Comparison of ENCODE assay signal across 8 mouse cellular contexts in genomic region chr17:46649811-46650210, GRCm38 (mm10). TPM values are rescaled to one million over a fixed set of nuclear protein-coding genes. Genes with fewer than 3 reads are reported as not detected.
DNase-seq lines count a peak whose midpoint lies in the region; ATAC-seq and TF ChIP-seq lines count a peak whose summit lies in the region.

No protein-coding gene starts in this region.

- intact Hi-C loops in gastrocnemius, adult 2 months (cut with DNase I): loop anchor here (5.0 kb wide), 1 partner anchor 98 kb away; no protein-coding TSS in a partner anchor
- intact Hi-C loops in gastrocnemius, postnatal 36 days (cut with DNase I): no loop called here

- peaks cover 35% of the 10 kb centered on the region for H3K79me2 ChIP-seq in C2C12 (ENCODE audit: control insufficient read depth, insufficient read depth)

- peak overlapping the region; percentile 95 for H3K4me3 ChIP-seq in gastrocnemius, adult 2 months
- H3K4me3 ChIP-seq in C2C12 (ENCODE audit: insufficient read depth, poor library complexity, severe bottlenecking): no peak overlapping the region
- H3K4me3 ChIP-seq in forebrain, embryonic 15.5 days: peak overlapping the region; percentile 73
- peak overlapping the region; percentile 55 to 63 for H3K4me3 ChIP-seq in liver, embryonic 14.5 days (ENCODE audit: insufficient read depth in 1 of 2, low read depth in 2 of 2, low read length in 2 of 2)

- peak overlapping the region; percentile 47 for H3ac ChIP-seq in C2C12 (ENCODE audit: control insufficient read depth, insufficient read length, low read depth)

- TF ChIP-seq CTCF in gastrocnemius, adult 2 months (IDR thresholded peaks at IDR 0.05): no peak
- TF ChIP-seq CTCF in C2C12 (IDR thresholded peaks at IDR 0.05; ENCODE audit: control insufficient read depth, insufficient read depth, insufficient read length): no peak
- no peak for TF ChIP-seq CTCF in liver, embryonic 14.5 days (IDR thresholded peaks at IDR 0.05; ENCODE audit: low read depth)

- H3K9me3 ChIP-seq in forebrain, embryonic 15.5 days: no peaks in the 10 kb centered on the region
- H3K9me3 ChIP-seq in liver, embryonic 14.5 days (ENCODE audit: control insufficient read depth, low read length): no peaks in the 10 kb centered on the region

- no peak for ATAC-seq in forebrain, embryonic 15.5 days (replicated peaks)
- ATAC-seq in liver, embryonic 14.5 days (ENCODE audit: insufficient read depth): no peak
- ATAC-seq in megakaryocyte-erythroid progenitor cell, adult 5-6 weeks (replicated peaks; ENCODE audit: low FRiP score, low TSS enrichment, poor library complexity, severe bottlenecking): no peak

- no peak for TF ChIP-seq EP300 in liver, embryonic 14.5 days (IDR thresholded peaks at IDR 0.05; ENCODE audit: low read depth)

- peak overlapping the region; percentile 91 for H3K27ac ChIP-seq in gastrocnemius, adult 2 months
- peak overlapping the region; percentile 92 for H3K27ac ChIP-seq in forebrain, embryonic 15.5 days (replicated peaks)
- peak overlapping the region; percentile 23 for H3K27ac ChIP-seq in liver, embryonic 14.5 days

- H3K27me3 ChIP-seq in C2C12 (ENCODE audit: control insufficient read depth, insufficient read depth, insufficient read length): no peaks in the 10 kb centered on the region
- no peaks in the 10 kb centered on the region for H3K27me3 ChIP-seq in forebrain, embryonic 15.5 days
- H3K27me3 ChIP-seq in liver, embryonic 14.5 days (ENCODE audit: control insufficient read depth, insufficient read depth, low read length): no peaks in the 10 kb centered on the region

- peak overlapping the region; percentile 92 for H3K9ac ChIP-seq in forebrain, embryonic 15.5 days (replicated peaks)
- H3K9ac ChIP-seq in liver, embryonic 14.5 days (replicated peaks): peak overlapping the region; percentile 62

- WGBS in forebrain, embryonic 15.5 days: 39% methylated on average over 15 of the region's 15 CpGs
- 28% methylated on average over 15 of the region's 15 CpGs for WGBS in liver, embryonic 14.5 days (ENCODE audit: insufficient replicate concordance)

- peaks cover 49% of the 10 kb centered on the region for H3K4me1 ChIP-seq in forebrain, embryonic 15.5 days
- peaks cover 22 to 31% of the 10 kb centered on the region in 2 experiments for H3K4me1 ChIP-seq in liver, embryonic 14.5 days (replicated peaks; ENCODE audit: control insufficient read depth in 2 of 2, insufficient read depth in 2 of 2, low read length in 1 of 2)

- no peak for DNase-seq in gastrocnemius, adult 2 months
- no peak for DNase-seq in gastrocnemius, postnatal 36 days
- no peak for DNase-seq in liver, embryonic 14.5 days (ENCODE audit: low read depth in 3 of 3, low spot score in 3 of 3)
- DNase-seq in right cerebral cortex, postnatal 10 days (ENCODE audit: low spot score in 2 of 2): no peak
- no peak for DNase-seq in ovary, postnatal 14 days (ENCODE audit: low spot score)

- H3K4me2 ChIP-seq in forebrain, embryonic 15.5 days (replicated peaks): peak overlapping the region; percentile 87
- peak overlapping the region; percentile 90 for H3K4me2 ChIP-seq in liver, embryonic 14.5 days (ENCODE audit: low read depth)

- peaks cover 22% of the 10 kb centered on the region for H3K36me3 ChIP-seq in C2C12 (ENCODE audit: control insufficient read depth, insufficient read depth)
- peaks cover 16% of the 10 kb centered on the region; the same call in 1 of the 2 replicates for H3K36me3 ChIP-seq in forebrain, embryonic 15.5 days
- no peaks in the 10 kb centered on the region; the same call in none of the 2 replicates for H3K36me3 ChIP-seq in liver, embryonic 14.5 days (replicated peaks; ENCODE audit: control insufficient read depth, insufficient read depth, low read depth)

- H3K79me3 ChIP-seq in C2C12 (ENCODE audit: low read depth): peaks cover 9% of the 10 kb centered on the region

TF ChIP-seq in C2C12, 6 proteins besides CTCF, POLR2A, EP300 and RAD21:
- no peak for TF ChIP-seq MYOD1 (IDR thresholded peaks at IDR 0.05; ENCODE audit: control insufficient read depth, insufficient read length, low read depth)
- no peak for TF ChIP-seq CEBPB (IDR thresholded peaks at IDR 0.05; ENCODE audit: low read depth)
- no peak for TF ChIP-seq FOSL1 (IDR thresholded peaks at IDR 0.05; ENCODE audit: insufficient read depth, low read length, poor library complexity, severe bottlenecking)
- TF ChIP-seq USF1 (IDR thresholded peaks at IDR 0.05; ENCODE audit: low read depth): no peak
- no peak for TF ChIP-seq MYOG (IDR thresholded peaks at IDR 0.05; ENCODE audit: control insufficient read depth, extremely low read depth, insufficient read length)
- no peak for TF ChIP-seq MAX (IDR thresholded peaks at IDR 0.05)

RNA-seq across cellular contexts. Expression of gene Cul7, which starts 0.3 kb away (rescaled TPM):
- 1 to 10 TPM; 2.9 to 5.6 TPM for total RNA-seq in gastrocnemius, adult 2 months (2021)
- total RNA-seq in gastrocnemius, postnatal 36 days (2021): 1 to 10 TPM; 5.8 to 5.9 TPM
- polyA plus RNA-seq in C2C12 (2012; fragmentation: generic; extraction: Trizol): 49.4 TPM
- polyA plus RNA-seq in forebrain, embryonic 15.5 days (2015; fragmentation: Nextera tagmentation; extraction: Ambion mirVana): 35.9 and 36.5 TPM in 2 replicates
- 11.3 and 14.9 TPM in 2 replicates for polyA plus RNA-seq in liver, embryonic 14.5 days (2012; rRNA removed)
- 7.1 and 8.3 TPM in 2 replicates for polyA plus RNA-seq in liver, embryonic 14.5 days (2014; fragmentation: Nextera tagmentation; extraction: Ambion mirVana)
- total RNA-seq in megakaryocyte-erythroid progenitor cell, adult 5-6 weeks (2014; fragmentation: Nextera tagmentation): 11.2 and 12.6 TPM in 2 replicates
- 6.6 and 12.6 TPM in 2 replicates for total RNA-seq in megakaryocyte-erythroid progenitor cell, adult 5-6 weeks (2017)

RNA-seq across cellular contexts. Expression of gene Mrpl2, which starts 3.8 kb away (rescaled TPM):
- 100 to 1,000 TPM in 1 of 2 experiments, 10 to 100 TPM in 1; 82.7 to 120 TPM for total RNA-seq in gastrocnemius, adult 2 months (2021)
- 100 to 1,000 TPM in 1 of 2 experiments, 10 to 100 TPM in 1; 99.4 to 102 TPM for total RNA-seq in gastrocnemius, postnatal 36 days (2021)
- polyA plus RNA-seq in C2C12 (2012; fragmentation: generic; extraction: Trizol): 151 TPM
- polyA plus RNA-seq in forebrain, embryonic 15.5 days (2015; fragmentation: Nextera tagmentation; extraction: Ambion mirVana): 73.7 and 81.9 TPM in 2 replicates
- 36.1 and 46.6 TPM in 2 replicates for polyA plus RNA-seq in liver, embryonic 14.5 days (2012; rRNA removed)
- 84.6 and 91.0 TPM in 2 replicates for polyA plus RNA-seq in liver, embryonic 14.5 days (2014; fragmentation: Nextera tagmentation; extraction: Ambion mirVana)
- 74.7 and 190 TPM in 2 replicates for total RNA-seq in megakaryocyte-erythroid progenitor cell, adult 5-6 weeks (2014; fragmentation: Nextera tagmentation)
- total RNA-seq in megakaryocyte-erythroid progenitor cell, adult 5-6 weeks (2017): 82.2 and 97.0 TPM in 2 replicates

RNA-seq across cellular contexts. Expression of gene Klc4, which starts 4.0 kb away (rescaled TPM):
- total RNA-seq in gastrocnemius, adult 2 months (2021): 10 to 100 TPM; 10.9 to 13.1 TPM
- 10 to 100 TPM; 11.7 to 11.8 TPM for total RNA-seq in gastrocnemius, postnatal 36 days (2021)
- 7.8 TPM for polyA plus RNA-seq in C2C12 (2012; fragmentation: generic; extraction: Trizol)
- 41.4 and 45.1 TPM in 2 replicates for polyA plus RNA-seq in forebrain, embryonic 15.5 days (2015; fragmentation: Nextera tagmentation; extraction: Ambion mirVana)
- polyA plus RNA-seq in liver, embryonic 14.5 days (2012; rRNA removed): 3.4 and 3.5 TPM in 2 replicates
- polyA plus RNA-seq in liver, embryonic 14.5 days (2014; fragmentation: Nextera tagmentation; extraction: Ambion mirVana): 5.2 and 5.5 TPM in 2 replicates
- 5.8 and 6.9 TPM in 2 replicates for total RNA-seq in megakaryocyte-erythroid progenitor cell, adult 5-6 weeks (2014; fragmentation: Nextera tagmentation)
- total RNA-seq in megakaryocyte-erythroid progenitor cell, adult 5-6 weeks (2017): 5.6 and 5.9 TPM in 2 replicates

RNA-seq across cellular contexts. Expression of gene Ptk7, which starts 20.5 kb away (rescaled TPM):
- total RNA-seq in gastrocnemius, adult 2 months (2021): under 1 TPM; 0.28 to 0.78 TPM
- total RNA-seq in gastrocnemius, postnatal 36 days (2021): under 1 TPM; 0.79 to 0.94 TPM
- 26.1 TPM for polyA plus RNA-seq in C2C12 (2012; fragmentation: generic; extraction: Trizol)
- 32.1 and 33.0 TPM in 2 replicates for polyA plus RNA-seq in forebrain, embryonic 15.5 days (2015; fragmentation: Nextera tagmentation; extraction: Ambion mirVana)
- 3.6 and 3.7 TPM in 2 replicates for polyA plus RNA-seq in liver, embryonic 14.5 days (2012; rRNA removed)
- 3.0 and 3.4 TPM in 2 replicates for polyA plus RNA-seq in liver, embryonic 14.5 days (2014; fragmentation: Nextera tagmentation; extraction: Ambion mirVana)
- total RNA-seq in megakaryocyte-erythroid progenitor cell, adult 5-6 weeks (2014; fragmentation: Nextera tagmentation): 0.12 and 0.20 TPM in 2 replicates
- 0.14 and 0.53 TPM in 2 replicates for total RNA-seq in megakaryocyte-erythroid progenitor cell, adult 5-6 weeks (2017)

RNA-seq across cellular contexts. Expression of gene Rrp36, which starts 24.3 kb away (rescaled TPM):
- total RNA-seq in gastrocnemius, adult 2 months (2021): 10 to 100 TPM in 1 of 2 experiments, 1 to 10 TPM in 1; 7.9 to 12.6 TPM
- total RNA-seq in gastrocnemius, postnatal 36 days (2021): 1 to 10 TPM; 7.5 to 9.9 TPM
- polyA plus RNA-seq in C2C12 (2012; fragmentation: generic; extraction: Trizol): 45.8 TPM
- 49.5 and 49.9 TPM in 2 replicates for polyA plus RNA-seq in forebrain, embryonic 15.5 days (2015; fragmentation: Nextera tagmentation; extraction: Ambion mirVana)
- polyA plus RNA-seq in liver, embryonic 14.5 days (2012; rRNA removed): 16.4 and 20.3 TPM in 2 replicates
- polyA plus RNA-seq in liver, embryonic 14.5 days (2014; fragmentation: Nextera tagmentation; extraction: Ambion mirVana): 11.4 and 14.0 TPM in 2 replicates
- total RNA-seq in megakaryocyte-erythroid progenitor cell, adult 5-6 weeks (2014; fragmentation: Nextera tagmentation): 16.1 and 23.4 TPM in 2 replicates
- 60.4 and 64.8 TPM in 2 replicates for total RNA-seq in megakaryocyte-erythroid progenitor cell, adult 5-6 weeks (2017)

Comparison
In these comparisons a context has a peak if more than half of its experiments do, and no peak if none do; other contexts are left out.
1. H3K27ac ChIP-seq: peak in every context shown above with its lines; median percentile 92 in forebrain, embryonic 15.5 days; 91 in gastrocnemius, adult 2 months; 23 in liver, embryonic 14.5 days.